In the genomic region with DNA sequence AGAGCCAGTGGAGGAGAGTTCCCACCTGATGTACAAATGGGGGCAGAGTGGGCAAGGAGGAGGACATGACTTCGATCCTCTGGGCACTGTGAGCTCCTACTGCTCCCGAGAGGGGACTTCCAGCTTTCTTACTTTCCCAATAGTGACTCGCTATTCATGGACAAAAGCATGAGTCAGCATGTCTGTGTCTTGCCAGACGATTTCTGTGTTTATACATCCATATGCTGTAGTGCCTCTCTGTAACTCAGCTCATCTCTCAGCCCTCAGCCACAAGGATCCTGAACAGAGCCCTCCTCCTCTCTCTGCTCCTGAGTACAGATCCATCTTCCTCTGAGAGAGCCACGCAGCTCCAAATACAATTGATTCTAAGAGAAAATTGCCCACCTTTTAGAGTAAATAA, we compare ENCODE assay signal across 12 mouse cellular contexts. TPM values are rescaled to one million over a fixed set of nuclear protein-coding genes. Genes with fewer than 3 reads are reported as not detected.
A peak's percentile ranks its signal among the peaks of the same experiment; 100 is the strongest.
DNase-seq lines count a peak whose midpoint lies in the region; ATAC-seq and TF ChIP-seq lines count a peak whose summit lies in the region.
"Had no signal": no experiment of that assay in that cellular context is flagged by ENCODE, and none has a peak within 500 bp of the region (broad histone marks: within the 10 kb centered on the region; RNA-seq: fewer than 3 reads in every experiment).

No protein-coding gene starts in this region.

- no peaks in the 10 kb centered on the region for H3K27me3 ChIP-seq in hindbrain, postnatal 0 days (ENCODE audit: insufficient read depth, low read length)
- H3K27me3 ChIP-seq in hindbrain, embryonic 16.5 days (replicated peaks; ENCODE audit: control insufficient read depth, insufficient read depth, low read length): no peaks in the 10 kb centered on the region
- H3K27me3 ChIP-seq in midbrain, embryonic 10.5 days (ENCODE audit: low read depth, poor library complexity, severe bottlenecking): no peaks in the 10 kb centered on the region
- H3K27me3 ChIP-seq in kidney, embryonic 16.5 days (ENCODE audit: insufficient read depth, low read length): no peaks in the 10 kb centered on the region
- H3K27me3 ChIP-seq: liver, embryonic 12.5 days had no signal

- no peaks in the 10 kb centered on the region for H3K36me3 ChIP-seq in hindbrain, postnatal 0 days (ENCODE audit: insufficient read depth, low read length)
- H3K36me3 ChIP-seq in hindbrain, embryonic 16.5 days (ENCODE audit: control insufficient read depth, insufficient read depth, low read length): no peaks in the 10 kb centered on the region
- no peaks in the 10 kb centered on the region for H3K36me3 ChIP-seq in midbrain, embryonic 10.5 days
- no peaks in the 10 kb centered on the region for H3K36me3 ChIP-seq in kidney, embryonic 16.5 days (ENCODE audit: insufficient read depth, low read length)
- H3K36me3 ChIP-seq: liver, embryonic 12.5 days had no signal

- no peak overlapping the region for H3K4me3 ChIP-seq in hindbrain, postnatal 0 days (ENCODE audit: low read length)
- H3K4me3 ChIP-seq in hindbrain, embryonic 16.5 days (ENCODE audit: low read length): no peak overlapping the region
- H3K4me3 ChIP-seq in midbrain, embryonic 10.5 days: no peak overlapping the region
- H3K4me3 ChIP-seq in kidney, embryonic 16.5 days (ENCODE audit: low read length): no peak overlapping the region
- H3K4me3 ChIP-seq: liver, embryonic 12.5 days had no signal

- no peak overlapping the region for H3K27ac ChIP-seq in hindbrain, postnatal 0 days
- H3K27ac ChIP-seq in hindbrain, embryonic 16.5 days (ENCODE audit: low read depth, low read length): no peak overlapping the region
- peak overlapping the region; percentile 58; the same call in 1 of the 2 replicates for H3K27ac ChIP-seq in midbrain, embryonic 10.5 days (replicated peaks)
- H3K27ac ChIP-seq in kidney, embryonic 16.5 days (ENCODE audit: low read length): no peak overlapping the region
- H3K27ac ChIP-seq: liver, embryonic 12.5 days had no signal

- WGBS in hindbrain, postnatal 0 days: 36% methylated on average over 5 of the region's 5 CpGs
- 44% methylated on average over 5 of the region's 5 CpGs for WGBS in hindbrain, embryonic 16.5 days
- 75% methylated on average over 5 of the region's 5 CpGs for WGBS in midbrain, embryonic 10.5 days
- 66% methylated on average over 5 of the region's 5 CpGs for WGBS in kidney, embryonic 16.5 days

- no peak for TF ChIP-seq CTCF in hindbrain, postnatal 0 days (IDR thresholded peaks at IDR 0.05; ENCODE audit: low read depth)

- no peak for ATAC-seq in hindbrain, postnatal 0 days
- no peak for ATAC-seq in hindbrain, embryonic 16.5 days
- no peak for ATAC-seq in kidney, embryonic 16.5 days (ENCODE audit: low FRiP score, low TSS enrichment)
- ATAC-seq: inflammation-experienced regulatory T-cells, adult 6 months; liver, embryonic 12.5 days had no signal

- H3K4me2 ChIP-seq in hindbrain, postnatal 0 days (ENCODE audit: low read depth, low read length): no peak overlapping the region
- no peak overlapping the region for H3K4me2 ChIP-seq in hindbrain, embryonic 16.5 days (ENCODE audit: low read length)
- no peak overlapping the region for H3K4me2 ChIP-seq in kidney, embryonic 16.5 days (replicated peaks; ENCODE audit: low read depth, low read length)
- H3K4me2 ChIP-seq: heart, embryonic 11.5 days; liver, embryonic 12.5 days had no signal

- H3K4me1 ChIP-seq in hindbrain, postnatal 0 days (ENCODE audit: insufficient read depth, low read length): no peaks in the 10 kb centered on the region
- peaks cover 7% of the 10 kb centered on the region for H3K4me1 ChIP-seq in hindbrain, embryonic 16.5 days (ENCODE audit: control insufficient read depth, insufficient read depth, low read depth, low read length)
- H3K4me1 ChIP-seq in midbrain, embryonic 10.5 days: peaks cover 42% of the 10 kb centered on the region
- no peaks in the 10 kb centered on the region for H3K4me1 ChIP-seq in kidney, embryonic 16.5 days (ENCODE audit: insufficient read depth, low read length)
- H3K4me1 ChIP-seq: liver, embryonic 12.5 days had no signal

- H3K9ac ChIP-seq in hindbrain, postnatal 0 days (replicated peaks; ENCODE audit: low read length): no peak overlapping the region
- H3K9ac ChIP-seq in hindbrain, embryonic 16.5 days (ENCODE audit: low read depth, low read length): no peak overlapping the region
- no peak overlapping the region for H3K9ac ChIP-seq in kidney, embryonic 16.5 days (replicated peaks; ENCODE audit: low read length)
- H3K9ac ChIP-seq: liver, embryonic 12.5 days had no signal

- H3K9me3 ChIP-seq in hindbrain, postnatal 0 days (ENCODE audit: low read length): no peaks in the 10 kb centered on the region
- no peaks in the 10 kb centered on the region for H3K9me3 ChIP-seq in hindbrain, embryonic 16.5 days (ENCODE audit: control insufficient read depth, low read length)
- no peaks in the 10 kb centered on the region for H3K9me3 ChIP-seq in midbrain, embryonic 10.5 days (replicated peaks)
- no peaks in the 10 kb centered on the region for H3K9me3 ChIP-seq in kidney, embryonic 16.5 days (ENCODE audit: low read length)
- H3K9me3 ChIP-seq: liver, embryonic 12.5 days had no signal

- DNase-seq in hindbrain, postnatal 0 days (ENCODE audit: low spot score): peak; percentile 15
- peak; percentile 18 for DNase-seq in 3134 (ENCODE audit: extremely low read depth, insufficient read length, low spot score)
- peak; percentile 85 for DNase-seq in brain, adult 2 months (ENCODE audit: low read depth, low spot score)
- peak; percentile 14 for DNase-seq in midbrain, embryonic 10.5 days (ENCODE audit: low spot score)
- DNase-seq in thymus, postnatal 14 days: no peak
- DNase-seq in urinary bladder, postnatal 4 days (ENCODE audit: low spot score in 2 of 2): no peak
- DNase-seq: cerebellum, adult 18-20 months had no signal

RNA-seq across cellular contexts. Expression of gene Celf2, which starts 20.3 kb away (rescaled TPM):
- total RNA-seq in hindbrain, postnatal 0 days (2014; rRNA removed): 143 and 160 TPM in 2 replicates
- 110 and 111 TPM in 2 replicates for polyA plus RNA-seq in hindbrain, postnatal 0 days (2015; fragmentation: Nextera tagmentation; extraction: Ambion mirVana)
- 130 and 134 TPM in 2 replicates for polyA plus RNA-seq in hindbrain, embryonic 16.5 days (2015; fragmentation: Nextera tagmentation; extraction: Ambion mirVana)
- 63.6 and 80.5 TPM in 2 replicates for polyA plus RNA-seq in midbrain, embryonic 10.5 days (2016; fragmentation: Nextera tagmentation; extraction: Ambion mirVana)
- polyA plus RNA-seq in kidney, embryonic 16.5 days (2015; fragmentation: Nextera tagmentation; extraction: Ambion mirVana): 15.9 and 16.5 TPM in 2 replicates

Comparison
In these comparisons a context has a peak if more than half of its experiments do, and no peak if none do; other contexts are left out.
1. DNase-seq: peak in hindbrain, postnatal 0 days (single experiment), 3134 (single experiment), brain, adult 2 months (single experiment) and midbrain, embryonic 10.5 days (single experiment); none in thymus, postnatal 14 days (single experiment) and urinary bladder, postnatal 4 days (0 of 2).